Mouse (Mus musculus) embryonic fibroblast, embryonic 13.5 days (primary cell): ENCODE measurements around the gene Bloc1s5. TPM values are rescaled to one million over a fixed set of nuclear protein-coding genes. Genes with fewer than 3 reads are reported as not detected.

Experiments used
- H3K27ac ChIP-seq: 2 replicates; pipeline ENCODE4 v1.5.1; 2012; ENCODE audit warnings: low read length, control low read depth, inconsistent platforms; ENCODE audit not compliant: insufficient read depth
- H3K4me1 ChIP-seq: 2 replicates; pipeline ENCODE4 v1.6.1; 2011; ENCODE audit warnings: low read length; ENCODE audit not compliant: control insufficient read depth, insufficient read depth
- H3K4me3 ChIP-seq: 2 replicates; pipeline ENCODE4 v1.5.1; 2011; ENCODE audit warnings: mild to moderate bottlenecking, control low read depth, low read length; ENCODE audit not compliant: insufficient read depth
- CTCF ChIP-seq: IDR thresholded peaks from 2 replicates; pipeline ENCODE4 v1.5.1; 2011; ENCODE audit warnings: mild to moderate bottlenecking, control low read depth, low read length, moderate library complexity, borderline replicate concordance; ENCODE audit not compliant: insufficient read depth
- POLR2A ChIP-seq: IDR thresholded peaks from 2 replicates; pipeline ENCODE4 v1.6.1; 2011; ENCODE audit warnings: low read depth, mild to moderate bottlenecking, control low read depth, low read length, moderate library complexity
- polyA plus RNA-seq: library from polyadenylated mRNA; stranded (reverse); fragments of >200 nt; gene quantifications from 2 replicates; pipeline ENCODE4 v1.2.4, GENCODE M21; 2011; ENCODE audit warnings: low read depth; ENCODE audit not compliant: missing spikeins, insufficient read length

The Bloc1s5 gene
- polyA plus RNA-seq, 1 experiment, result 6.7 TPM

- H3K27ac ChIP-seq, result no peak overlapping the region
- TF ChIP-seq CTCF, result no peak
- no peak for TF ChIP-seq POLR2A
- H3K4me1 ChIP-seq, result 0 out of 2 replicates have a peak, but pooled peaks cover 6% of the 10 kb centered on the region
- H3K4me3 ChIP-seq, result no peak overlapping the region
These were observed 31.9 kb downstream of the Bloc1s5 start for GRCm38 (mm10) chr13:38602966-38603365.

GRCm38 (mm10) chr13:38602243-38602832 lies 32.6 kb downstream of the Bloc1s5 start:
- H3K4me3 ChIP-seq, result no peak overlapping the region
- TF ChIP-seq POLR2A (no peak), CTCF (no peak)
- 0 out of 2 replicates have a peak, but pooled peaks cover 6% of the 10 kb centered on the region for H3K4me1 ChIP-seq
- no peak overlapping the region for H3K27ac ChIP-seq

GRCm38 (mm10) chr13:38600811-38601210 lies 34.1 kb downstream of the Bloc1s5 start:
- H3K27ac ChIP-seq, result no peak overlapping the region
- TF ChIP-seq CTCF (no peak), POLR2A (no peak)
- H3K4me3 ChIP-seq, result no peak overlapping the region
- 0 out of 2 replicates have a peak, but pooled peaks cover 6% of the 10 kb centered on the region for H3K4me1 ChIP-seq

- no peak for TF ChIP-seq CTCF
- TF ChIP-seq POLR2A, result no peak
- H3K4me3 ChIP-seq, result no peak overlapping the region
- no peak overlapping the region for H3K27ac ChIP-seq
- H3K4me1 ChIP-seq, result peaks cover 7% of the 10 kb centered on the region
These were observed 37.8 kb downstream of the Bloc1s5 start for GRCm38 (mm10) chr13:38597076-38597475.

- Histone ChIP-seq H3K4me1 (peaks cover 7% of the 10 kb centered on the region), H3K27ac (no peak overlapping the region), H3K4me3 (no peak overlapping the region)
- no peak for TF ChIP-seq CTCF
These were observed 38.4 kb downstream of the Bloc1s5 start for GRCm38 (mm10) chr13:38596461-38596860.

GRCm38 (mm10) chr13:38593114-38593513 lies 41.8 kb downstream of the Bloc1s5 start:
- TF ChIP-seq POLR2A (no peak), CTCF (no peak)
- Histone ChIP-seq H3K27ac (no peak overlapping the region), H3K4me1 (peaks cover 7% of the 10 kb centered on the region), H3K4me3 (no peak overlapping the region)

- no peak for TF ChIP-seq POLR2A
- no peak for TF ChIP-seq CTCF
These were observed 47.6 kb downstream of the Bloc1s5 start for GRCm38 (mm10) chr13:38587350-38587749.

GRCm38 (mm10) chr13:38586451-38586850 lies 48.5 kb downstream of the Bloc1s5 start:
- Histone ChIP-seq H3K4me3 (no peak overlapping the region), H3K4me1 (no peaks in the 10 kb centered on the region), H3K27ac (no peak overlapping the region)
- TF ChIP-seq POLR2A (no peak), CTCF (no peak)

More at GRCm38 (mm10) chr13:38587350-38587749, 47.6 kb downstream of the Bloc1s5 start:
- Histone ChIP-seq H3K4me3 (no peak overlapping the region), H3K27ac (no peak overlapping the region), H3K4me1 (no peaks in the 10 kb centered on the region)

- H3K4me3 ChIP-seq, result no peak overlapping the region
- no peak for TF ChIP-seq CTCF
- TF ChIP-seq POLR2A, result no peak
- H3K27ac ChIP-seq, result no peak overlapping the region
- no peaks in the 10 kb centered on the region for H3K4me1 ChIP-seq
These were observed 52.1 kb downstream of the Bloc1s5 start for GRCm38 (mm10) chr13:38582768-38583167.

GRCm38 (mm10) chr13:38580601-38581457 lies 54.1 kb downstream of the Bloc1s5 start:
- no peak overlapping the region for H3K27ac ChIP-seq
- no peaks in the 10 kb centered on the region for H3K4me1 ChIP-seq
- peak; percentile 9; the same call in 1 of the 2 replicates for TF ChIP-seq CTCF
- TF ChIP-seq POLR2A, result no peak
- H3K4me3 ChIP-seq, result no peak overlapping the region
